Mouse (Mus musculus) adrenal gland, postnatal 4 days (tissue): ENCODE data around the gene Mybbp1a. TPM values are rescaled to one million over a fixed set of nuclear protein-coding genes. Genes with fewer than 3 reads are reported as not detected.
A peak's percentile ranks its signal among the peaks of the same experiment; 100 is the strongest.

ENCODE experiments used
- DNase-seq, 2 experiments: peaks; one replicate each; pipeline ENCODE4 v3.0.0; 2021 to 2022; ENCODE audit warnings: low spot score in 2 of 2, mixed read lengths in 2 of 2
- long read RNA-seq, 2 experiments: library from polyadenylated mRNA; stranded (forward); transcript quantifications; one replicate each; pipeline ENCODE4 v2.0.0; 2021
- total RNA-seq, 2 experiments: library from RNA; stranded (reverse); gene quantifications; 2 replicates each; pipeline ENCODE4 v1.2.3; 2021

Mybbp1a gene
- 100 to 1,000 TPM; 118 to 119 TPM for total RNA-seq
- long read RNA-seq, experiment 1, full-length matches to known transcripts: 41 of 67 reads
- long read RNA-seq, experiment 1, partial matches to known transcripts: 17 of 67 reads
- long read RNA-seq, experiment 1, other reads (novel, unspliced or antisense): 9 of 67 reads
- long read RNA-seq, experiment 2, full-length matches to known transcripts: 62 of 132 reads
- long read RNA-seq, experiment 2, partial matches to known transcripts: 50 of 132 reads
- long read RNA-seq, experiment 2, other reads (novel, unspliced or antisense): 20 of 132 reads

DNA sequence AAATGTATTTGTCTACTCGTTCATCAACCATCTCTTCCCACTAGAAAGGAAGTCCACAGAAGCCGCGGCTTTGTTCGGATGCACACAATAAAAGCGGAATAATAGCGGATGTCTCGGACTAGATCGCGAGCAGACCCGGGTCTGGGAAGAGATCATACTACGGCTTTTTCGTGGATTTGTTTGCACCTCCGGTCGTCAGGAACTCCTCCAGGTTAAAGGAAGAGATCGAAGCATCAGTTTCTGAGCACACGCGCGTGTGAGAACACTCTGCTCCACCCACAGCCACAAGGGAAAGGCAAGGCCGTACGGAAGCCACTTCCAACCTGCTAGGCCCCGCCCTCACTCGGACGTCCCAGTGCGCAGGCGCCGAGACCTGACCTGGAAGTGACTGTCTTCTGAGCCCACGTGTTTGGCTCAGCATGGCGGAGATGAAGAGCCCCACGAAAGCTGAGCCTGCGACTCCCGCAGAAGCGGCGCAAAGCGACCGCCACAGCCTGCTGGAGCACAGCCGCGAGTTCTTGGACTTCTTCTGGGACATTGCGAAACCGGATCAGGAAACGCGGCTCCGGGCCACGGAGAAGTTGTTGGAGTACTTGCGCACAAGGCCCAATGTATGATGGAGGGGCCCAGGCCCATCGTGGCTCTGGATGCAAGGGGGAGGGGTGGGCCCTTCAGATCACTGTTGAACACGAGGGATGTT, at the start of gene Mybbp1a:
Mybbp1a (plus strand) TSS at position 391 of the 700 bp plus-strand sequence.
- DNase-seq: peak; percentile 97 to 99

DNA sequence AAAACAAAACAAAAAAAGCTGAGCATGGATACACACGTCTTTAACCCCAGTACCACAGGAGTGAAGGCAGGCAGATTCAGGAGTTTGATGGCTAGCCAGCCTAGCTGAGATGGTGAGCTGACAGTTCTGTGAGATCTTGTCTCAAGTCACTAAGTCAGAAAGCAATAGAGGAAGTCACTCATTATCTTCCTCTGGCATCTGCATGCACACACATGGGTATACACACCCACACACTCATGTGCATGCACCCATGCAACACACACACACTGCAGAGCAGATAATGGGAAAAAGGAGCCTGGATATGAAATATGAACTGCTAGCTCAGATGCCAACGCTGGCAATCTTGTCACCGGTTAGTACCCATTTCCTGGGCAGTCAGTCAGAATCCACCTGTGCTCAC, 47.9 kb upstream of the Mybbp1a start:
- DNase-seq: no peak

DNA sequence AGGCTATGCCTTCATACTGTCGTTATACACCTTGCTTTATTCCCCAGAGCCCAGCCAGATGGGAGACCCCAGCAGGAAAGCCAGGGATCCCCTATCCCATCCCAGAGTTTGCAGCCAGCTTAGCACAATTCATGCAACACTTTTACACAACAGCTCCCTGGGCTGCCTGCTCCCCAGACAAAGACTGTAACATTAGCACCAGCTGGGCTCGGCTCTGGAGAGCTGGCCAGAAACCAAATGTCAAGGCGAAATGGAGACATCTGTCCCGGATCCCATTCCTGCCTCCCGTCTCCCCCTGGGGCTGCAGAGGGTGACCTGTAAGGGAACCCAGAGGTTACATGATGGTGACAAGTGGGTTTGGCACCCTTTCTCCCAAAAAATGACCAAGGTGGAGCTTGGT, 47.5 kb upstream of the Mybbp1a start:
- peak in 1 of 2 experiments; percentile 22 for DNase-seq

DNA sequence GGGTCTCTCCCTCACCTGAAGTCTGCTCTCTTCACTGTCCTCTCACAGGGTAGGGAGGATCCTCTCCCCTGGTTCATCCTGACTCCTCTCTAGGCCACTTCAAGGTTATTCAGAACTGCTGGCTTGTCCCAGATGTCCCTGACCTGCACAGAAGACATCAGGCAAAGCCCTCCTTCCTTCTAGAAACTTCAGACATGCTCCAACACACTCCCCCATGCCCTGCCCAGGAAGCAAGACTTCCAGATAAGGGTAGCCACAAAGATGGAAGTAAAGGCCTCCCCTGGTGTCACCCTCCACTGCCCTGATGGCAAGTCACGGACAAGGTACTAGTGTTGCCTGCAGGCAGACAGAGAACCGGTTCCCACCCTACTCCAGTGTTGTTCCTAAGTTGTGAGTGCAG, 46.5 kb upstream of the Mybbp1a start:
- no peak for DNase-seq

DNA sequence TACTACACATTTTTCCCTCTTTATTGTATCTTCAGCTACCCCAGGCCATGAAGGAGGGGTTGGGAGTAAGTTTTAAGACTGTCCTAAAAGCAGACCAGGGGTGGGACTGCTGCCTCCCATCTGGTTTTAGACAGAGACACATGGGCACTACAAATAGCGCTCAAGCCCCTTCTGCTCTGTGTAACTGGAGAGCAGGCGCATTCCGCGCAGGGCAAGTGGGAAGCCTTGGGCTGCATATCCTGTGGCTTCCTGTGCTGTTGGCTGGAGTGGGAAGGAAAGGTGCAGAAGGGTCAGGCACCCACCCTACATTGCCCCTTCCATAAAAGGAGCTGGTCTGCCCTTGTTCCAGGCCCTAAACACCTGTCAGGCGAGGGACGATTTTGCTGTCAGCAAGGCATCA, 45.5 kb upstream of the Mybbp1a start:
- no peak for DNase-seq

DNA sequence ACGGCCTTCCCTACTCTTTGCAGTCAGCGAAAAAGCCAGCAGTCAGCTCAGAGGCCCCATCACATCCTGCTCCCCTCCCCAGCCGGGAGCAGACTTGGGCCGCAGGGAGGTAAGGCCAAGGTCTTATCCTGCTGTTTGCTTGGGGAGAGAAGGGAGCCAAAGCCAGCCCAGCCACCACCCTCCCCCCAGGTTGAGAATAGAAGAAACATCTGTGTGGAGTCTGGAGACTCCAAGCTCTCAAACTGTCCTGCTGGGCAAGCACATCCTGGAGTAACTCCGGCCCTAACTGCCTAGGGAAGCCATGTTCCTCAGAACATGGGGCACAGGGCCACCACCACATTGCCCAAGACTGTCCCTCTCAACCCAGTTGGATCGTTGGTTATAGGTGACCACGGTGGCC, 44.5 kb upstream of the Mybbp1a start:
- no peak for DNase-seq

DNA sequence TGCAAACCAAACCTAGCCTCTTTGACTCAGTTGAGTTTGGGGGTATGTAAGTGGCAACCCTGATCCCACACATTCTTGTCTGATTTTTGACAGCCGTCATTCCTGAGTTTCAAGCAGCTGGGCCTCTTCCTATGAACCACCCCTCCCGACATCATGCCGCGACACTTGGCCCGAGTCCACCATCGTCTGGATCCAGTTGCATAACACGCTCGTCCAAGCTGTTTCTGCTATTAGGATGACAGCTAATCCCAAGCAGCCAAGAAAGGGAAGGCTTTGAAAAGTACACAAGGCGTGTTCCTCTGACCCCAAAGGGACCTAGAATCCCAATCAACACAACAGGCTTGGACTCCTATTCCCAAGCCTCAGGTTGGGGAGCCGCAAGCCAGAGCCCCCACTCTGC, 44.1 kb upstream of the Mybbp1a start:
- DNase-seq: no peak

DNA sequence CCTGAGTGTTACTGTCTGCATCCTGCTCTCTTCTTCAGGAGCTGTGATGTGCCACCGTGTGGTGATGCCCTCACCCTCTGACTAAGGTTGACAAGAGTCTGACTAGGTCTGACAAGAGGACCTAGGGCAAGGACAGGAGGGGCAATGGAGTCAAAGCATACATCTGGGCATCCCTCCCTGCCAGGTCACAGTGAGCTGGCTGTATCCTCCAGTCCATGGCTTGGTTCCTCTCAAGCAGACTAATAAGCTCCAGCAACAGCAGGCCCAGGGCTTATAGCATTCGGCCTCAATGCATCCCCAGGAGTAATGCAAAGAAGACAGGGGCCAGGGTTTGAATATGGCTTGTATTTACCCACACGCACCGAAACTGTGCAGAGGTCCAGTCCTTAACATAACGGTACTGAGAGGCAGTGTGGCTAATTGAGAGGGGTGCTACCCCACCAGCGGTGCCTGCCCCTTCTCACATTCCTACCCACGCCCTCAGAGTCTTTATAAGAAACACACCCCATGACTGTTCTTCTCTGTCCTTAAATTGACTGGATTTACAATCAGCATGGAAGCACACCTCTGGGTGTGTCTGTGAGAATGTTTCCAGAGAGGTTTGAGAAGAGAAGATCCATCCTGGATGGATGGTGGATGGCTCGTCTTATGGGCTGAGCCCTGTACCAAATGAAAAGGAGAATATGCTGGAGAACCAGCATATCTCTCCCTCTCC, 43.2 kb upstream of the Mybbp1a start:
- no peak for DNase-seq

DNA sequence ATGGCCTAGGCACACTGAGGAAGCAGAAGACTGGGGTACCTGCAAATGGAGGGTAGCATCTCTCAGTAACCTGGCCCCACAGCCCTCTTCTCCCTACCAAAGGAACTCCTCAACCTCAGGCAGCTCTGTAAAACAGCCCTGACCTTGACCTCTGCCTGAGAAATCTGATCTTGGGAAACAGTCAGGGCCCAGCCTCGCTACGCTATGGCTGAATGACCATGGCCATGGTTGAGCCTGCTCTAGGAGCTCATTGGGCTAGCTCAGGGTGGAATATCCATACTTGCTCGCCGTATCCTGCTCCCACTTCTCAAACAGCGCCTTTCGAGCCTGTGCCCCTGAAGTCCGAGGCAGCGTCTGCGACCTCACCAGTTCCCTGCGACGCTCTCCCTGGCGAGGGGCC, 40.1 kb upstream of the Mybbp1a start:
- no peak for DNase-seq

DNA sequence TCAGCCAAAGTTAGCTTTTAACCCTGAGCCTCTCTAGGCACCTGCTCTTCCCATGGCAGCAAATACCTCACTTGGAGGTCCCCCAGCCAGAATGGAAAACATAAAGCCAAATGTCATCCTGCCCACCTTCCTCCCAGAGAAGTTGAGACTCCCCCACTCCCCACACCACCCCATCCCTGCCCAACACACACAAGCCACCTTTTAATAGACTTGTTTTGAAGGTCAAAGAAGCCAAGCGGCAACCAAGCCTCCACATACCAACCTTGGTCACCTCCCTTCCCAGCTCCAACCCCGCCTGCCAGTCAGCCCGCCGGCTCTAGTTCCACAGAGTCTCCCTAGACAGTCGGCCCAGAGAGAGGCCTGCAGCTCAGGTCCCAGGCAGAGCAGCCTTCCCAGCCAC, 39.1 kb upstream of the Mybbp1a start:
- no peak for DNase-seq

DNA sequence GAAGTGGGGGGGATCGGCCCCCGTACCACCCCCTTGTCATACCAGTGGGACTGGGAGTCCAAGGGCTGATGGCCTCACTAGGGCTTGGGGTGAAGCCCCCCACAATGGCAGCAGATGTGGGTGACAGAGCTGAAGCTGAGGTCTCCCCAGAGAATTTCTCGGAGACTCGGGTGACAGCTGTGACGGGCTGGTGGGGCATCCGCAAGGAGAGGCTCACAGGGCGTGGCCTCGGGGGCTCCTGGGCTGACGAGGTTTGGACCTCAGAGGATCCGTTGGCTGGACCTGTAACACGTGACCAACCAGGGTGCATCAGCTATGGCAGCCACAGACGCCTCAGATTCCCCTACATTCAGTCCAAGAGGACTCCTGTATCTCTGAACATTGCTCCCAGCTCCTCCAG, 38.2 kb upstream of the Mybbp1a start:
- no peak for DNase-seq

DNA sequence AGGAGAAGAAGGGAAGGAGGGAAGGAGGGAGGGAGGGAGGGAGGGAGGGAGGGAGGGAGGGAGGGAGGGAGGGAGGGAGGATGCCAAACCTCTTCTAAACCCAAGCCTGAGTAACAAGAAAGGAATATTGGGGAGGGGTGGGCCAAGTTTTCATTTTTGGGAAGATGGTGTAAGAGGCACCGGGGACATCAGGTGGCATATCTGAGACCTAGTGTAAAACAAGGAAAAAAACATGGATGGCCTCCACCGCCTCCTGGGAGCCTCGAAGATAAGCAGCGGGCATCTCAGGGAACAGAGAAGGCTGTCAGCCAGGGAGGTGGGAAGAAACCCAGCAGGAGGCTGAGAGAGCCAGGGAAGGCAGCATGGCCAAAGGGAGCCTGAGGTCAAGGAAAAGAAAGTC, 35.6 kb upstream of the Mybbp1a start:
- DNase-seq: no peak

DNA sequence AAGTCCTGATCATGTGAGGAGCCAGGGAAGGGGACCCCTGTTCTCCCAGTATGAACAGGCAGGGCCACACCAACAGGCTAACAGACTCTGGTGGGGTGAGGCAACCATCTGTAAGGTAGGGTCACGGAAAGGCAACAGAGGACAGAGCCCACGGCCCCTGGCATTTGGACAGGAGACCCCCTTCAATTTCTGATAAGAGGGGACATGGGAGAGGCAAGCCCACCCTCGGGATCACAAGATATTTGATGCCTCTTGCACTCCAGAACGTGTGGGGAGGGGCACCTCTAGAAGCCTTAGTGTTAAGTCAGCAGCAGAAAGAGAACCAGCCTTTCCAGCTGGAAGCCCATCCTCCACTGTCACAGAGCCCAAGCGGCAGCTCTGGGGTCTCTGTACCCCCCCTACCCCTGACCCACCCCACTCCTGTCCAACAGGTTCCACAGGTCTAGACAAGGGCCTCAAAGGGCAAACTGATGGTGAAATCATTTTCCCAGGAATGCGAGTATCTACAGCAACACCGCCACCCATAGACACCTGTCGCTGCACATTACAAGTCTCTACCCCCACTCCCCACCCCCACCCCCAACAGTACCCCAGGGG, 35.0 kb upstream of the Mybbp1a start:
- no peak for DNase-seq

DNA sequence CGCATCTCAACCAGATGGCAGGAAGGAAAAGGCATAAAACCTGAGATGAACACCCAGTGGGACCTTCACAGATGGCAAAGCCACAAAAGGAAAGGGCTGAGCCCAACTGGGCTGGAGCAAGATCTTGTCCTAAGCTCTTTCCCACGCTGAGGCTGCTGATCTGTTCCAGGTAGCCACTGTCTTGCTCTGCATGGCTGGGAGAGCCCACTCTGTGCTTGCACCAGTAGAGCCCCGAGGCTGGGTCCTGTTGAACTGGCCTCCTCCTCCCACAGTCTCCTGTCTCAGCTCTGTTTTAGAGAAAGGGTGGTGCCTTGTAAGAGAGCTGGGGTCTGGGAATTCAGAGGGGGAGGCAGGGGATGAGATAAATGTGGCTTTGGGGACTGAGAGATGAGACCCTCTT, 34.1 kb upstream of the Mybbp1a start:
- DNase-seq: no peak

DNA sequence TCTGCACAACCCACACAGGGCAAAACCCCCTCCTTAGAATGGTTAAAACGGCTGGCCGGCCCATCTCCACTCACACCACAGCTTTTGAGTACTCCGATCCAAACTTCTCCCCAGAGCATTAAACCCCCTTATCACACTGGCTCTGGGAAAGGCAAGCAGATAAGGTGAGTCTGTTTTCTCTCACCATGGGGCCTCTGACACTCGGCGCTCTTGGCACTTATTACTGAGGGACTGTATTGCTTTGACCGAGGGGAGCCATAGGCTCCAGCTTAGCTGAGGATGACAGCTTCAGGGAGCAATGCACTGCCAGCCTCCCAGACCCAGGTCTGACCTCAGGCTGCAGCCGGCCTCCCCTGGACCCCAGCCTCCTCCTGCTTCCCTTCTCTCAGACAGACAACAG, 33.6 kb upstream of the Mybbp1a start:
- DNase-seq: no peak

DNA sequence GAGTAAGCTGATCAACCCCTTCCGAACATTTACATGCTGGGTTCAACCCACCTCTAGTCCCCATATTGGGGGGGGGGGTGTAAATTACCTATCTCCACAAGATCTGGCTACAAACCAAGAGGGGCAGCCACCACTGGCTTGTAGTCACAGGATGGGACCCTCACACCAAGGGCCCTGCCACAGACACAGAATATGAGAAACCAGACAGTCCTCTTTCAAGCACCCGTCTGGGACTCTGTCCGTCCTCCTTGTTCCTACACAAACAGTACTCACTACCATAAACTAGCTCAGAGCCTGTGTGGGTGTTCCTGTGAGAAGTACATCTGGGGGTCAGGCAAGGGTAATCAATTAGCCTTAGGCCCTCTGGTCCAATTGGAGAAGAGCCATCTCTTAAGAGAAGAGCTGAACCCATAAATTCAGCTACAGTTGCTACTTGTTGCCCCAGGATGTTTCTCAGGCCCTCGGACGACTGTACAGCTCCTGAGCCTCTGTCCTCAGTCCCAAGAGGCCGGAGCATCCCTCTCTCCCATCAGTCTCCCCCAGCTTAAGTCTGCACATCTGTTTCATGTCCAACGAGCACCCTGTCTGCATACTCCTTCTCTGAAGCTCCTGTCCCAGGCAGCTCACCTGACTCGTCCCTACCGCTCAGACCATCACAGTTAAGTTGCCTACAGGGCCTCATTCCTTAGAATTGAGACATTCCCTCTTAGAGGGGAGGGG, 32.5 kb upstream of the Mybbp1a start:
- DNase-seq: no peak

DNA sequence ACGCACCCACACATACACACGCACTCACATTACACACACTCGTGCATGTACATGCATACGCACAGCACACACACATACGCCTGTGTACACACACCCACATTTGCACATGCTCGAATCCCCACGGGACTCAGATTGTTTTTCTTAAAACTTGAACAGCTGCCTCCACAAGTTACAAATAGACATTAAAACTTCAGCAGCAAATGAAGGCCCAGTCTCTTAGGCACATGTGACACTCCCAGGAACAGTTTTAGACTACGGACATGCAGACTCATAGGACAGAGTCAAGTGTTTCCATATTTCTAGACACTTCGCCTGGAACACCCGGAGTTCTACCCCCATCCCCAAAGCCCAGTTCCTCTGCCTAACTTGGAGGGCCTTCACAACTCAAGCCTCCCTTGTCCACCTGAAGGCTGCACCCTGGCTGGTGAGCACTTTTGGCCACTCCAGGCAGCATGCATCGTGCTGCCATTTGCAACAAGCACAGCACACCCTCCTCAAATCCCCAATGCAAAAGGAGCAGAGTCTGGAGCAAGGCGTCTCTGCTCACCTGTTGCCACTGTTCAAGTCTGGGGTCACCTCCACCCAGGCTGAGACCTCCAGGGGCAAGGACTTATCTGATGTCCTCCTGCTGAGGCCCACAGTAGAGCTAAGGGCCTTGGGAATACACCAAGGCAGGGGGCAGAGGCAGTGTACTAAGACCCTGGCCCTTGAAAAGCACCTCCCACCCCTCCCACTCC, 31.3 kb upstream of the Mybbp1a start:
- no peak for DNase-seq

DNA sequence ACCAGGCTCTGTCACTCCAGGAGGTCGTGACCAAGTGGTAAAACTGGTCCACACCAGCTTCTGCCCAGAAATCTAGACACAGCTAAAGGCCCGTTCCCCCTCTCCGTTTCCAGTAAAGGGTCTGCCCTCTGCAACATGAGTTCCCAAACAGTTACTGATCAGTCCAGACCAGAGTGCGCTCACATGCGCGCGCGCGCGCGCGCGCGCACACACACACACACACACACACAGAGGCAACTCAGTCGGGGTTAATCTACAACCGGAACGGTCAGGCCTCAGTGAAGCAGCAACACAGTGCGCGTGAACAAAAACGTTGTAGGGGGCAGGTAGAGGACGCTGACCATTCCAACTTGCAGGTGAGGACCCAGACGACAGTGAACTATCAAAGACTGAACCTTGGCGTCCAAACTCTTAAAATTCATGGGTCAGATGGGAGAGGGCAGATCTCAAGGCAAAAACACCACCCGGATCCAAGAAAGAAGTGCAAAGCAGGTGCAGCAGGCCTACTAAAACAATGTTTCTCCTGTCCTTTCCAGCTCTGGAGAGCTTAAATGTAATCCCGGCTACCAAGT, 30.5 kb upstream of the Mybbp1a start:
- DNase-seq: no peak

DNA sequence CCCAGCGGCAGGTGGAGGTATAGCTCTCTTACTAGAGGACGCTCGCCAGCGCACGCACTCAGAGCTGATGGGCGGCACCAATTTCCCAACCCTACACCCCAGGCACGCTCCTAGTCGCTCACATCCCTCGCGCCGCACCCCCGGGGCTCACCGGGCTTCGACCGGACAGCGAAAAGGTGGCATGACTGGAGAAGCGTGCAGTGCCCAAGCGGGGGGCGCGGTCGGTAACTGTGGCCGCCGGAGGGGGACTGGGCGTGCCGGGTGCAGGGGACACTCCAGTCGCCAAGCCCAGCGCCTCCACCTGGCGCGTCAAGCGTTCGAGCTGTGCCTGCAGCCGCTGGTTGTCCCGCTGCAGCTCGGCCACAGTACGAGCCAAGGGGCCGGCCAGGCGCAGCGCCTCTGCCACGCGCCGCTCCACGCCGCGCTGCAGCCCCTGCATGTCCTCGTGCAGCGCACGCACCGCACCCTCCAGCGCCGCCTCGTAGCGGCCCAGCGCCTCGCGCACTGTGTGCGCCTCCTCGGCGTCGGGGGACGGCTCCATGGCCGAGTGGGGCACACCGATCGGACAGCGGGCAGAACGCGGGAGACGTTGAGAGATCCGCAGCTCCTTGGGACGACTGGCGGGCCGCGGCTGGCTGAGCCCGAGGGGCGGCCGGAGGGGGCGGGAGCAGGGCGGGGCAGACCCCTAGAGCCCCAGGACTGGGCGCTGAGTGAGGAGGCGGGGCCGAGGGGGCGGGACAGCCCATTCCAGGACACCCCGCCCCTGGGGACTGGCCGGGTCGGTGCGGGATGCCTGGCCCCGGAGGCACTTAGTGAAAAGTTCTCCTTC, 29.8 kb upstream of the Mybbp1a start, which contains the start of gene Smtnl2:
Smtnl2 (minus strand) TSS at position 621 of the 829 bp plus-strand sequence.
- DNase-seq: peak; percentile 67 to 75
